Mouse (Mus musculus): ENCODE results near the gene Gpr84. TPM values are rescaled to one million over a fixed set of nuclear protein-coding genes. Genes with fewer than 3 reads are reported as not detected.

Gene Gpr84
- polyA plus RNA-seq, 1 experiment from 2014 or later: 0.29 TPM

DNA sequence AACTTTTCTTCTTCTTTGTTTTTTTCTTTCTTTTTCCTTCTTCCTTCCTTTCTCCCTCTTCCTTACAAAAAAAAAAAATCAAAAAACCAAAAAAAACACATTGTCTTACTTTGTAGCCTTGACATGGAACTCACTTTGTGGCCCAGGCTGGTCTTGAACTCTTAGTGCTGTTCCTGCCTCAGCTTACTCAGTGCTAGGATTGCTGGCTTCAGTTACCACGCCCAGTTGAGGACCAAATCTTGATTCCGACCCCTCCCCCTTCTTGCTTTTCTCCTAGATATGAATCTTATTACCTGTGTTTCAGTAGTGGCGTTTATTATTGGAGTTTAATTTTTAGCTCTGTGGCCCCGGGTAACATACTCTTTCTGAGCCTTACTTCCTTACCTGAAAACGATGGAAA, 51.2 kb downstream of the Gpr84 start:
- H3K4me1 ChIP-seq (replicated peaks): peaks cover 33% of the 10 kb centered on the region
- no peaks in the 10 kb centered on the region for H3K27me3 ChIP-seq (replicated peaks)
- no peak for ATAC-seq (ENCODE audit: insufficient number of reproducible peaks, low FRiP score)
- no peak overlapping the region for H3K4me2 ChIP-seq
- WGBS: 84% methylated on average over 5 of the region's 5 CpGs
- no peaks in the 10 kb centered on the region for H3K36me3 ChIP-seq
- no peak overlapping the region for H3K4me3 ChIP-seq
- H3K9me3 ChIP-seq (replicated peaks): no peaks in the 10 kb centered on the region
- no peak overlapping the region for H3K9ac ChIP-seq
- H3K27ac ChIP-seq (ENCODE audit: poor library complexity, severe bottlenecking): no peak overlapping the region

MicroRNAs within 50 kb of the gene (microRNA counts, 519-probe panel; counts per million panel counts)
- 5,674 counts per million, percentile 73 among the panel's probes with 10 or more counts for microRNA mmu-miR-148b

Small RNA genes within 50 kb of the gene (microRNA-seq; reads per million reads assigned to microRNA genes)
- gene Mir148b: 244 reads per million, percentile 64 among the genes with 10 or more reads in this experiment
- gene Mir6963: 0.71 reads per million

Other genes starting within 250 kb of the Gpr84 start
- gene Smug1, start 143.5 kb downstream of the Gpr84 start, polyA plus RNA-seq (2016; fragmentation: Nextera tagmentation; extraction: Ambion mirVana): 17.1 and 17.4 TPM in 2 replicates
- gene Cbx5, start 70.8 kb downstream of the Gpr84 start, polyA plus RNA-seq (2016; fragmentation: Nextera tagmentation; extraction: Ambion mirVana): 150 and 164 TPM in 2 replicates
- 554 and 557 TPM in 2 replicates for gene Hnrnpa1, start 70.2 kb downstream of the Gpr84 start, polyA plus RNA-seq (2016; fragmentation: Nextera tagmentation; extraction: Ambion mirVana)
- gene Nfe2, start 52.2 kb downstream of the Gpr84 start, polyA plus RNA-seq (2016; fragmentation: Nextera tagmentation; extraction: Ambion mirVana): 12.1 and 12.4 TPM in 2 replicates
- gene Copz1, start 37.9 kb downstream of the Gpr84 start, polyA plus RNA-seq (2016; fragmentation: Nextera tagmentation; extraction: Ambion mirVana): 166 TPM in 2 replicates
- 9.2 and 10.3 TPM in 2 replicates for gene Zfp385a, start 29.5 kb upstream of the Gpr84 start, polyA plus RNA-seq (2016; fragmentation: Nextera tagmentation; extraction: Ambion mirVana)
- 111 and 115 TPM in 2 replicates for gene Itga5, start 56.2 kb upstream of the Gpr84 start, polyA plus RNA-seq (2016; fragmentation: Nextera tagmentation; extraction: Ambion mirVana)
- 59.5 and 62.3 TPM in 2 replicates for gene Gtsf1, start 119.9 kb upstream of the Gpr84 start, polyA plus RNA-seq (2016; fragmentation: Nextera tagmentation; extraction: Ambion mirVana)
- not detected in 2 replicates for gene Gtsf2, start 137.9 kb upstream of the Gpr84 start, polyA plus RNA-seq (2016; fragmentation: Nextera tagmentation; extraction: Ambion mirVana)
- gene Nckap1l, start 143.2 kb upstream of the Gpr84 start, polyA plus RNA-seq (2016; fragmentation: Nextera tagmentation; extraction: Ambion mirVana): 1.7 and 1.9 TPM in 2 replicates
- gene Pde1b, start 192.4 kb upstream of the Gpr84 start, polyA plus RNA-seq (2016; fragmentation: Nextera tagmentation; extraction: Ambion mirVana): 3.7 and 4.0 TPM in 2 replicates
- gene Ppp1r1a, start 227.4 kb upstream of the Gpr84 start, polyA plus RNA-seq (2016; fragmentation: Nextera tagmentation; extraction: Ambion mirVana): 78.4 and 83.0 TPM in 2 replicates